Mouse (Mus musculus) neural tube, embryonic 12.5 days (tissue): Measurements from ENCODE around the gene Dapp1. TPM values are rescaled to one million over a fixed set of nuclear protein-coding genes. Genes with fewer than 3 reads are reported as not detected.

ENCODE experiments used
- ATAC-seq: fragments of 200-750 bp; cut with Nextera tagmentation; 2 replicates; pipeline ENCODE4 v1.8.0; 2017; ENCODE audit warnings: low read depth, mild to moderate bottlenecking, moderate TSS enrichment, moderate library complexity; ENCODE audit not compliant: low FRiP score
- H3K27ac ChIP-seq: fragments of 300-500 bp; sonication (generic); 2 replicates; pipeline ENCODE4 v1.5.1; 2016
- H3K27me3 ChIP-seq: fragments of 300-500 bp; sonication (generic); replicated peaks from 2 replicates; pipeline ENCODE4 v1.6.1; 2016; ENCODE audit warnings: mild to moderate bottlenecking
- H3K36me3 ChIP-seq: fragments of 300-500 bp; sonication (generic); 2 replicates; pipeline ENCODE4 v1.6.1; 2016; ENCODE audit warnings: mild to moderate bottlenecking
- H3K4me1 ChIP-seq: fragments of 300-500 bp; sonication (generic); 2 replicates; pipeline ENCODE4 v1.6.1; 2016
- H3K4me2 ChIP-seq: fragments of 300-500 bp; sonication (generic); replicated peaks from 2 replicates; pipeline ENCODE4 v1.6.1; 2016; ENCODE audit warnings: mild to moderate bottlenecking
- H3K4me3 ChIP-seq: fragments of 300-500 bp; sonication (generic); 2 replicates; pipeline ENCODE4 v1.5.1; 2016
- H3K9ac ChIP-seq: fragments of 300-500 bp; sonication (generic); 2 replicates; pipeline ENCODE4 v1.6.1; 2016; ENCODE audit warnings: mild to moderate bottlenecking
- H3K9me3 ChIP-seq: fragments of 300-500 bp; sonication (generic); 2 replicates; pipeline ENCODE4 v1.6.1; 2016; ENCODE audit warnings: mild to moderate bottlenecking
- WGBS: fragments of 180-500 bp; shearing (Covaris S2); methylation state at CpG from one replicate; pipeline ENCODE4 v1.1.7; 2016; 5-methylcytosine and 5-hydroxymethylcytosine counted together
- polyA plus RNA-seq: library from polyadenylated mRNA; unstranded; fragments of >200 nt; fragmentation: Nextera tagmentation; extraction: Ambion mirVana; gene quantifications from 2 replicates; pipeline ENCODE4 v1.2.1, GENCODE M21; 2016

The Dapp1 gene
- polyA plus RNA-seq, 1 experiment from 2014 or later: 2.2 TPM

DNA sequence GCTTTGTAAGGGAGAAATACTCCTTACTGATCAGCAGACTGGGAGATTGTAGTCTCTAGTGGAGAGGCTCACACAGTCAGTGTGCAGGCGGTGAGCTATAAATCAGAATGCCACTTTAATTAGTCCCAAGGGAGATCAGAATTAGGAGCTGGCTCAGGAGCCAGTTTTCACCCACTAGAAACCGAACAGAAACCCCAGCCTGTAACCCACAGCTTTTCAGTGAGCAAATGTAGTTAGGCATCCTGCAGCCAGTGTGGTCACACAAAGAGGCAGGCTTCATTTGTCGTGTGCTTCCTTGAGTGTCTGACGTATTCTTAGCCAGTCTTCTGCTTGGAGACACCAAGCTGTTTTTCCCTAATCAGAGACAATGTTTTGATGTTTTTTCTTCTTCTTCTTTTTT lies 85.0 kb downstream of the Dapp1 start:
- no peak overlapping the region for H3K4me3 ChIP-seq
- no peaks in the 10 kb centered on the region for H3K4me1 ChIP-seq
- WGBS: 60% methylated on average over 4 of the region's 4 CpGs
- no peak overlapping the region for H3K4me2 ChIP-seq
- H3K9me3 ChIP-seq: no peaks in the 10 kb centered on the region
- peaks cover 9% of the 10 kb centered on the region; the same call in 1 of the 2 replicates for H3K36me3 ChIP-seq
- no peak overlapping the region for H3K9ac ChIP-seq
- no peak overlapping the region for H3K27ac ChIP-seq
- no peak for ATAC-seq
- no peaks in the 10 kb centered on the region for H3K27me3 ChIP-seq

DNA sequence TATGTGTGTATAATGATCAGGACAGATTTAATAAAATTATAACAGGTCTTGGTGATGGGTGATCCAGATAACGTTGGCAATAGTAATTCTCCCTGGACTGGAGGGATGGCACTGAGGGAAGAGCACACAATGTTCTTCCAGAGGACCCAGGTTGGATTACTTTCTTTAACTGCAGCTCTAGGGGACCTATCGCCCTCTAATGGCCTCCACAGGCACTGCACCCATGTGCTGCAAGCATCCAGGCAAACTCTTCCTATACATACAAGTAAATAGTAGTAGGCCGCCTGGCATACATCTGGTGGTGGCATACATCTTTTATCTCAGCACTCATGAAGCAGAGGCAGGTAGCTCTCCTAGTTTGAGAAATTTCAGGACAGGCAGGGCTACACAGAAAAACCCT lies 86.1 kb downstream of the Dapp1 start:
- no peak for ATAC-seq
- Histone ChIP-seq H3K27me3 (no peaks in the 10 kb centered on the region), H3K4me2 (no peak overlapping the region), H3K36me3 (peaks cover 9% of the 10 kb centered on the region; the same call in 1 of the 2 replicates), H3K27ac (no peak overlapping the region), H3K9me3 (no peaks in the 10 kb centered on the region), H3K4me1 (no peaks in the 10 kb centered on the region), H3K9ac (no peak overlapping the region), H3K4me3 (no peak overlapping the region)
- 94% methylated on average over 3 of the region's 3 CpGs for WGBS

DNA sequence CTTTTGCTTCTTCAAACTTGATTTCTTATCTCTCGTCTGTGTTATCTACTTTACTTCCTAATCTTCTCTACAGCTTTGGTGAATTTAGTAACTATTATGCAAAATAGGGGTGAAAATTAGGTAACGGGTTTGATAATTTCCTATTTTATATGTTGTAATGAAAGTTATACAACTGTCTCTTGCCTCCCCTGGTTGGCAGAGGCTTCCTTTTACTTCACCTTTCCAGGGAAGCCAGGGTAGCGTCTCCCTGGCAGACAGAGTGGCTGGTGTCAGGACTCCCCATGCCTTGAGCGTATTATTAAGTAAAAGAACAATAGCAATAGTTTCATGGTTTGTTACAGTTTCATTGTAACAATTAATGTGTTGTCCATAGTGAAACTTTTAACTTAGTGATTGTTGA lies 87.6 kb downstream of the Dapp1 start:
- Histone ChIP-seq H3K4me3 (no peak overlapping the region), H3K9ac (no peak overlapping the region), H3K27ac (no peak overlapping the region), H3K9me3 (no peaks in the 10 kb centered on the region), H3K27me3 (no peaks in the 10 kb centered on the region), H3K4me2 (no peak overlapping the region), H3K4me1 (no peaks in the 10 kb centered on the region), H3K36me3 (peaks cover 18% of the 10 kb centered on the region)
- WGBS: 85% methylated on average over 4 of the region's 4 CpGs
- ATAC-seq: no peak

DNA sequence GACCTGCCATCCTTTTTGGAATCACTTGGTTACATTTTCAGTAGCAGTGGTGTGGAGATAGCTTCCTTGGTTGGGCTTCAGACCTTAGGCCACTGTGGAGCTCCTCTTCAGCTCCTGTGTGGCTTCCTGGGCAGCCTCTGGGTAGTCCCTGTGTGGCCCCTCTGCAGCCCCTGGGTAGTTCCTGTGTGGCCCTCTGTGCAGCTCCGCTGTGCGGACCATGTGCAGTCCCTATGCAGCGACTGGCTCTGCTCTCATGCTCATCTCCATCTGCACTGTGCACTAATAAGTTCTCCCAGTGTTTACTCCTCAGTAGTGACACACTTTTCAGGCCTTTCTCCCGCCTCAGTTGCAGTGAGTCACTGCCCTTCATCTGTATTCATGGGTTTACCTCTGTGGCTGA lies 89.2 kb downstream of the Dapp1 start:
- Histone ChIP-seq H3K4me3 (no peak overlapping the region), H3K36me3 (peaks cover 9% of the 10 kb centered on the region), H3K4me1 (no peaks in the 10 kb centered on the region; the same call in 1 of the 2 replicates), H3K4me2 (no peak overlapping the region), H3K9me3 (no peaks in the 10 kb centered on the region), H3K9ac (no peak overlapping the region), H3K27me3 (no peaks in the 10 kb centered on the region), H3K27ac (no peak overlapping the region)
- no peak for ATAC-seq
- 87% methylated on average over 4 of the region's 4 CpGs for WGBS

DNA sequence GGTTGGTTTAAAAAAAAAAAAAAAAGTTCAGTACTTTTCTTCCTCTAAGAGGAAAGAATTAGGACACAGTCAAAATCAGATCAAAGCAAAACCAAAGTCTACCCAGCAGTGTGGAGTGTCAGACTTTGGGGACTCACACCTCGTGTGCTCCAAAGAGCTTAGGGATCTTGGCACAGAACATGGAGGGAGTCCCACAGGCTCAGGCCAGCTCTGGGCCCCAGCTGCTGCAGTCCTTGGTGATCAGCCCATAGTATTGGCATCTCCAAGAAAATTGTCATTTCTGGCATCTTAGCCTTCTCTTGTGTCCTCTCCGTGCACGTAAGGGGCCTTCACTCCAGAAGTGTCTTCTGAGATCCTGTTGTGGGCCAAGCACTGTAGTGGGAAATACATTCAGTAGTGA lies 90.3 kb downstream of the Dapp1 start:
- H3K4me2 ChIP-seq: no peak overlapping the region
- no peak for ATAC-seq
- no peaks in the 10 kb centered on the region for H3K9me3 ChIP-seq

DNA sequence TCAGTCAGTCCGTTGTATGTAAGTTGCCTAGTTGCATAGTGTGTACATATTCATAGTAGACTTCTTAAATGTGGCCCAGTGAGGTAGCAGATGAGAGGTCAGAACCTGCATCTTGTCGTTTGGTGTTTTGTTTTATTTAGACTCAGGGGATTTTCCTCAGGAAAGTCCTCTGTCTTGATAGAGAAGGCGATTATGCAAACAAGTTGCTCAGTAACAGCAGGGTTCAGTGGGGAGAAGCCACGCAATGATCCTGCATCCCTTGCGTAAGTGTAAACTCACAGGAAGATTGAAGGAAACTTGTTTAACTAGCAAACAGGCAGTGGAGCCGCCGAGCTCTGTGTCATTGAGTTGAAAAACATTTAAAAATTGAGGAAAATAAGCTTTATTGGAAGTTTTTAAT lies 93.4 kb downstream of the Dapp1 start:
- 78% methylated on average over 7 of the region's 7 CpGs for WGBS
- ATAC-seq: no peak
- Histone ChIP-seq H3K4me3 (no peak overlapping the region), H3K36me3 (peaks cover 9% of the 10 kb centered on the region), H3K27ac (no peak overlapping the region), H3K4me1 (no peaks in the 10 kb centered on the region; the same call in 1 of the 2 replicates), H3K4me2 (no peak overlapping the region), H3K9me3 (no peaks in the 10 kb centered on the region), H3K27me3 (no peaks in the 10 kb centered on the region), H3K9ac (no peak overlapping the region)

More for the DNA sequence above, 90.3 kb downstream of the Dapp1 start:
- Histone ChIP-seq H3K36me3 (peaks cover 9% of the 10 kb centered on the region), H3K27me3 (no peaks in the 10 kb centered on the region), H3K27ac (no peak overlapping the region), H3K4me1 (no peaks in the 10 kb centered on the region; the same call in 1 of the 2 replicates), H3K9ac (no peak overlapping the region), H3K4me3 (no peak overlapping the region)
- WGBS: 90% methylated on average over 3 of the region's 3 CpGs

DNA sequence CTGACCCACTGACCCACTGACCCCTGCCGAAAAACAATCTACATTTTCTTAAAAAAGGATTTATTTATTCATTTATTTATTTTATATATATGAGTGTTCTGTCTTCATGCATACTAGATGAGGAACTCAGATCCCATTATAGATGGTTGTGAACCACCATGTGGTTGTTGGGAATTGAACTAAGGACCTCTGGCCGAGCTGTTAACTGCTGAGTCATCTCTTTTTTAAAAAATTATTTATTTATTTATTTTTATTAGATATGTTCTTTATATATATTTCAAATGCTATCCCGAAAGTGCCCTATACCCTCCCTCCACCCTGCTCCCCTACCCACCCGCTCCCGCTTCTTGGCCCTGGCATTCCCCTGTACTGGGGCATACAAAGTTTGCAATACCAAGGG lies 100.3 kb downstream of the Dapp1 start:
- H3K36me3 ChIP-seq: peaks cover 7% of the 10 kb centered on the region; the same call in 1 of the 2 replicates
- no peaks in the 10 kb centered on the region for H3K27me3 ChIP-seq
- no peaks in the 10 kb centered on the region for H3K4me1 ChIP-seq
- no peak overlapping the region for H3K4me2 ChIP-seq
- H3K4me3 ChIP-seq: no peak overlapping the region
- 90% methylated on average over 5 of the region's 5 CpGs for WGBS
- ATAC-seq: no peak
- H3K9me3 ChIP-seq: 0 out of 2 replicates have a peak, but pooled peaks cover 4% of the 10 kb centered on the region
- no peak overlapping the region for H3K9ac ChIP-seq
- H3K27ac ChIP-seq: no peak overlapping the region

Other genes starting within 250 kb of the Dapp1 start
- gene H2afz, start 117.1 kb downstream of the Dapp1 start, polyA plus RNA-seq: 1,813 and 2,026 TPM in 2 replicates
- 11.0 and 12.6 TPM in 2 replicates for gene Dnajb14, start 113.9 kb downstream of the Dapp1 start, polyA plus RNA-seq
- 94.8 and 101 TPM in 2 replicates for gene Lamtor3, start 63.0 kb downstream of the Dapp1 start, polyA plus RNA-seq
- gene 1110002E22Rik, start 83.5 kb upstream of the Dapp1 start, polyA plus RNA-seq: 0.19 TPM in 2 replicates
- gene Gm5105, start 85.8 kb upstream of the Dapp1 start, polyA plus RNA-seq: not detected in 2 replicates
- gene Trmt10a, start 161.9 kb upstream of the Dapp1 start, polyA plus RNA-seq: 9.8 and 11.9 TPM in 2 replicates
- gene Mttp, start 163.4 kb upstream of the Dapp1 start, polyA plus RNA-seq: 10.2 and 10.9 TPM in 2 replicates
- gene 4930579F01Rik, start 212.3 kb upstream of the Dapp1 start, polyA plus RNA-seq: not detected in 2 replicates
- not detected in 2 replicates for gene Adh7, start 236.2 kb upstream of the Dapp1 start, polyA plus RNA-seq